Mouse (Mus musculus): ENCODE measurements around the gene Yif1a.

DNA sequence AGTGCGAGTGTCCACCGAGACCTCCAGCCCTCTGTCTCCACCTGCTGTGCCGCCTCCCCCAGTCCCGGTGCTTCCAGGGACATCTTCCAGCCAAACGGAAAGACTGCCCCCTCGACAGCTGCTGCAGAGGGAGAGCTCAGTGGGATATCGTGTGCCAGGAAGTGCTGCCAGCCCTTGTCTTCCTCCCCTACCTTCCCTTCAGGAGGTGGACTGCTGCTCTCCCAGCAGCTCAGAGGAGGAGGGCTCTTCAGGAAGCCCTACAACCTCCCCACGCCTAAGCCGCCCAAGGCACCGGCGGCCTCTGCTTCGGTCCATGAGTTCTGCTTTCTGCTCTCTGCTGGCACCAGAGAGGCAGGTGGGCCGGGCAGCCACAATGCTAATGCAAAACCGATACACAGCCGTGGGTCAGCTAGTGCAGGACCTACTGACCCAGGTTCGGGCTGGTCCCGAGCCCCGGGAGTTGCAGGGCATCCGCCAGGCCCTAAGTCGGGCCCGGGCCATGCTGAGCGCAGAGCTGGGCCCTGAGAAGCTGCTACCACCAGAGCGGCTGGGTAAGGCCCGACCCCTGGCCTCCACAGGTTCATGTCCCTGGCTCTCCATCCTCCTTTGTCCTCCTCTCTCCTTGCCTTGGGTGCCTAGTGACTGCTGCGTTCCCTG is 36.0 kb upstream of the Yif1a start:
- TF ChIP-seq CTCF (IDR thresholded peaks at IDR 0.05; ENCODE audit: low read depth, low read length) = no peak
- TF ChIP-seq GATA1 (IDR thresholded peaks at IDR 0.05; ENCODE audit: borderline replicate concordance, low read length) = no peak
- TF ChIP-seq POLR2AphosphoS5 (IDR thresholded peaks at IDR 0.05; ENCODE audit: insufficient replicate concordance, low read depth, low read length) = no peak
- TF ChIP-seq TAL1 (conservative IDR thresholded peaks at IDR 0.05; ENCODE audit: low read depth, low read length) = no peak
